Mouse (Mus musculus) urinary bladder, adult 18-20 months (tissue): ENCODE measurements around the gene Gch1.

Experiments used
- DNase-seq, 2 experiments: peaks; one replicate each; pipeline ENCODE4 v3.0.0; 2022; ENCODE audit warnings: low spot score in 2 of 2, mixed read lengths in 2 of 2

Gene Gch1

DNA sequence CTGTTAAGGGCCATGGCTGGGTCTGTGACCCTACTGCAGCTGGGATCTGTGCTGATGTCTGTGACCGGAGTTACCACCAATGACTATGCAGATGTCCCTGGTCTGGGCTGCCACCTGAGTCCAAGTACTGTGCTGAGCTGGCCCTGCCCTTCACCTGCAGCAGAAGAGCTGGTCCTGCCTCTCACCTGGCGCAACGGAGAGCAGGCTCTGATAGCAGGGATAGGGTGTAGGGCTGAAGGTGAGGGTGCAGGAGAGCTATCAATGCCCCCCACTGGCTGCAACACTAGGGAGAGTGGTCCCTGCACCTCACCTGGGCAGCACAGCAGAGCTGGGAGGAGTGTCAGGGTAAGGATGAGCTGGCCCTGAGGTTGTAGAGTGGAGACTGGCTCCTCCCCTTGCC is 17.4 kb upstream of the Gch1 start:
- no peak for DNase-seq

DNA sequence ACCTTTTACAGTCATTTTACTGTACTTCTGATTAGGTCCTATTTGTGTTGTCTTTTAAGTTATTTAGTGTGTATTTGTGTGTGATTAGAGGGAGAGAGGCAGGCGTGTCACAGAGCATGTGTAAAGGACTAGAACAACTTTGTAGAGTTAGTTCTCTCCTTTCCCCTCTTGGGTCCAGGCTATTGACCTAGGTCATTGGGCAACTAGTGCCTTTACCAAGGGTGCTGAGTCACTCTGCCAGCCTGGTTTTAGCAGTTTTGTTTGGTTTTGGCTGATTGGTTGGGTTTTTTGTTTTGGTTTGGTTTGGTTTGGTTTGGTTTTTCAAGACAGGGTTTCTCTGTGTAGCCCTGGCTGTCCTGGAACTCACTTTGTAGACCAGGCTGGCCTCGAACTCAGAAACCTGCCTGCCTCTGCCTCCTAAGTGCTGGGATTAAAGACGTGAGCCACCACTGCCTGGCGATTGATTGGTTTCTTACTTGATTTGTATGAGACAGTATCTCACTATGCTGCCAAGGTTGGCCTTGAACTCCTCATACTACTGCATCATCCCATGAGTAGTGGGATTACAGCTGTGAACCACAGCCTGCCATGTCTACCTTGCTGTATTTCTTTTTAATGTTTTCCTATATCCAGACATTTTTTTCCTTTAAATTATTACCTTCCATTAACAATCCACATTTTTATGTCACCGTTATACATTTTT is 16.2 kb upstream of the Gch1 start:
- no peak for DNase-seq

DNA sequence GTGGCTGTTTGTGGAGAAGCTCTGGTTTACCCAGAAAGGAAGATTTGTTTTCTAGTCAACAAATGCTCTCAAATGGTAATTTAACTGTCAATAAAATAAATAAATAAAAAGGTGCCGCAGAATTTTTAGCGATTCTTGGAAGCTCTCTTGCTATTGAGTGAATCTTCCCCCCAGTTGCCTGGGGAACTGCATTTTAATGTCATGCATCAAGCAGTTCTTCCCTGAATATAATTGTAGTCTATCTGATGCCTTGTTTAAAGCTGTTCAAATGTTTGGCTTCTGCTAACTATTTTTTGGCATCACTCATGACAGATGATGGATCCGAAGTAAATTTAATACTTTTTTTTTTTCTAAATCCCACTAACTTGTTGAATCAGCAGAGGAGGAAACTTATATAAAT is 8.1 kb upstream of the Gch1 start:
- DNase-seq: no peak

DNA sequence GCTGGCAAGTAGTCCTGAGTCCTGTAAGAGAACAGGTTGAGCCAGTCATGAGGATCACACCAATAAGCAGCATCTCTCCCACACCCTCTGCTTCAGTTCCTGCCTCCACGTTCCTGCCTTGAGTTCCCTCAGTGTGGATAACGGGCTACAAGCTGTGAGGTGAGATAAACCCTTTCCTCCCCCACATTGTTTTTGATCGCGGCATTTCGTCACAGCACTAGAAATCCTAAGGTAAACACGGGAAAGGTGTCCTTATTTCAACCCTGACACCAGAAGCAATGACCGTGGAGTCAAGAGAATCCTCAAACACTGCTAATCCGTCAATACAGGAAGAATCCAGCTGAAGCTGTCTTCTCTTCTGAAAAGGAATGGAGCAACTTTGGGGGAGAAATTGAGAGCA is 7.5 kb upstream of the Gch1 start:
- DNase-seq: no peak

DNA sequence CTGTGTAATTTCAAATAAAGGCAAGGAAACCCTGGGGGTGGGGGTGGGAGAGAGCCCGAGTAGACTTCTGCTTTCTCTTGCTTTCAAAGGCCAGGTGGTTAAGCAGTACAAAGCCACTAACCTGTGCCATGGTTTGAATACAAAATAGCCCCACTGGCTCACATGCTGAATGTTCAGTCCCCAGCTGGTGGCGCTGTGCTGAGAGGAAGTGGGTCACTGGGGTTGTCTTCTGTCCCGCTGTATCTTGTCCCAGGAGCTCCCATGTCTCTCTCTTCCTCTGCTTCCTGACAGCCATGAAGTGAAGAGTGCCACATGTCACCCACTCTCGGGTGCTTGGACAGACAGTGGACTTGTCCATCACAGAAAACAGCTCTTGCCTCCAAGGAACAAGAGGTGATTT is 4.9 kb upstream of the Gch1 start:
- no peak for DNase-seq

DNA sequence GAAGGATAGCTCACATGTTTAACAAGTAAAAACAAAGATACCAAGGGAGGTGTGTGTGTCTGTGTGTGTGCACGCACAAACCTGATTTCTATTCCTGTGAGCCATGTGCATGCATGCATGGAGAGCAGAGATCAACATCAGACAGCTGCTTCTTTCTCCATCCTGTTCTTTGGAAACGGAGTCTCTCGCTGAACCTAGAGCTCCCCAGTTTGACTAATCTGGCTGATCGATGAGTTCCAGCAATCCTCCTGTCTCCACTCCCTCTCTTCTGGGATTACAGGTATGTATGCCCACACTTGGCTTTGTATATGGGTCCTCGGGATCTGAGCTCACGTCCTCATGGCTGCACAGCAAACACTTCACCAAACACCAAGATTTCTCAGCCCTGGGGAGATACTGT is 4.3 kb upstream of the Gch1 start:
- no peak for DNase-seq

DNA sequence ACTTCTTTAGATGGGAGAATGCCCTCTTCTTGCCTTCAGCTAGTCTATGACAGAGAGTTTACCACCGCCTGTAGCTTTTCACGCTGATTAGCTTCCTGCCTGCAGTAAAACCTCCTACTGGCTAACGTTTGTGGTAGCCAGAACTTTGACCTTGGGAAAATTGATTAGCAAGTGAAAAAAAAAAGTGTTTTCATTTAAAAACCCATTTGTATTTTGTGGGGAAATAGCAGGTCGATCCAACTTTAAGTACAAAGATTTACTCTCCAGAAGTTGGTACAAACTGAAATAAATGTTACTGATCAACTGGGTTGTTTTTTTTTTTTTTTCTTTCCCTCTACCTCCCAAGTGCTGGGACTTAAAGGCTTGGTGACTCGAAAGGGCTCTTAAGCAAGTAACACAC is 2.6 kb upstream of the Gch1 start:
- no peak for DNase-seq

DNA sequence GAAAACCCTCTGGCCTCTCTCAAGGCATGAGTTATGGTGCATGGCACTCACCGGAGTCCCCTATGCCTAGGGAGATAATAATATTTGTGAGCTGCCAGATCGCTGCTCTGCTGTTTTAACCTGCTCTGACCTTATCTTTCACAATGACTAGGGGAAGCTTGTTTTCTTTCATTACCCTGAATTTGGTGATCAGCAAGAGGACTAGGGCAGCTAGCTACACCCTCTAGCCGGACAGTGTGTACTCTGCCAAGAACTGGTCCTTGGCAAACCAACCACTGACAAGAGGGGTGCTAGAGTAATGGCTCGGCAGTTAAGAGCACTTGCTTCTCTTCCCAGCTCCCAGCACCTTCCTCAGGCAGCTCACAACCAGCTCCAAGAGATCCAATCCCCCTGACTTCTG is 1.4 kb upstream of the Gch1 start:
- DNase-seq: no peak

DNA sequence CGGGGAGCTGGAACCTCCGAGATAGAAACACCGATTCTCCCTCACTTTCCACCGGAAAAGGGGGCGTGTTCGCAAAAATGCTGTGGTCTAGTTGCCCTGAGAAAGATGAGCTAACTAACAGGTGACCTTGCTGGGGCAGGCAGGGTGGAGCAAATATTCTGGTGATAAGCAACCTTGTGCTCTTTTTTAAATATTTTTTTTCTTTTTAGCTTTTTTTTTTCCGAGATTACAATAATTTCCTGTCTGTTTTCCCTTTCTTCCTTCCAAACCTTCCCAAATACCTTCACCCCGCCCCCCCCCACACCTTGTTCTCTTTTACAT is 382 bp upstream of the Gch1 start:
- DNase-seq: no peak

DNA sequence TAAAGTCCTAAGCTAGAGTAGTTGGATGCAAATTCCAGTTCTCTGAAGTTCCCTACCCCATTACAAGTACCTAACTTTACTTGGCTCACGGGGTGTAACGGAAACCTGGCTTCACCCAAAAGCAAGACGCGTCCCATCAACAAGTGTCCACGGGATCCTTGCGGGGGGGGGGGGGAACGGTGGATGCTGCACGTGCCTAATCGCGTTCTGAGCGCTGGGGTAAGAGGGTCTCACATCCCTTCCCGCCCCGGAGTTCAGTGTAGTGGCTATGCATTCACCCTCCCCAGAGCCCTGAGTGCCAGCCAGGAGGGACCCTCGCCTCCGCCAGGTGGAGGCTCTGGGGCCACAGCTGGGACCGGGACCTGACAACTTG is 752 bp downstream of the Gch1 start:
- no peak for DNase-seq

DNA sequence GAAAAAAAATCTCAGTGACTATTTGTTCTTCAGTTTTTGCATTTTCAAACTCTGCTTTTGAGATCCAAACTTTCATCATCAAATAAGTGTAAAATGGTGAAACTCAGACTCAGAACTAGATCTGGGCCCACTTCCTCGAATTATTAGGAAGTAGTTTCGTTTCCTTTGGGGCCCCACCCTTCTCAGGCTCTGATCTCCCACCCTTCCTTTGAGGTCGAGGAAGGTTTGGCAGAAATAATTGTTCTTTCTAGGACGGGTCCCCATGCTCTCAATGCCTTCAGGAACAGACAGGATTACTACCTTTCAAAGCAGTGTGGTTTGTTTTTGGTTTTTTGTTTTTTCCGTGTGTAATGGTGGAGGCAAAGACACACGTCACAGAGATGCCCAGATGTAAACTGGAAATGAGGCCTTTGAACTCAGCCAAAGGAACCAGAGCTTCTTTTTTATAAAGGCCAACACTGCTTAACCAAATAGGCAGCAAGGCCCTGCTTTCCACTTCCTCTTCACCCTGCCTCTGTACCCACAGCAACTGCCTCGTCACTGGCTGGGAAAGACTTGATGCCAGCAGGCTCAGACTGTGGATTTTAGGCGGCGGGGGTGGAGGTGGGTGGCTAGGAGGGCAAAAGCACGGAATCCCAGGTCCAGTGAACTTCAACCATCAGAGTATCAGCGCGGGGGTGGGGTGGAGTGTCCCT is 1.4 kb downstream of the Gch1 start:
- no peak for DNase-seq

DNA sequence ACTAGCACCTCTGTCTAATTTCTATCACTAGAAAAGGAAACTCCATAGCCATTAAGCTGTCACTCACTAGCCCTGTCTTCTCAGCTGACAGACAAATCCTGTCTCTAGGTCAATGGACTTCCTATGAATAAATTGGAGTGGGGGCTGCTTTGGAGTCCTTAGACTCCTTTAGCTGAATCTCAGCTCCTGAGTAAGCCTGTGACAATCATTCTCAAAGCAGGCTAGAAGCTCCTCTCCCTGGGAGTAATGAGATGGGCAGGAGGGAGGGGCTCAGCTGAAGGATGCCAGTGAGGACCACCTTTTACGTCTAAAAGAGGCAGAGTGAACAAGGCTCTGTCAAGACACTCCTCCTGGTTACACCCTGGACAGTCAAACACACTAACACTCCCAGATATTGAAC is 2.0 kb downstream of the Gch1 start:
- no peak for DNase-seq

DNA sequence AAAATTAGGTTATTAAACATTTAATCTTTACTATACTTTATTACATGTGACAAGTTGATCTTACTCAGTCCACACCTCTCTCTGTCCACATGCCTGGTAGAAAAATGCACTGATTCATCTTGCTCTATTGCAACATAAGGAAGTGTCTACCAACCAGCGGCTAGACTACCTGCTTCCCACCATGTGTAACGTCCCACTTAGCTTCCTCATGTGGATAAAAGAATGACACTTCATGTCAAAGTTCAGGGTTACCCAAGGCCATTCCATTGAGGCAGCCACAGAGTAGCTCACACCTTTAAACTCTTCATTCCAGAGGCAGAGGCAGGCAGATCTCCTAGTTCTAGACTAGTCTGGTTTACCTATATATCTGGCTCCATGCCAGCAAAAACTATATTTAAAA is 2.7 kb downstream of the Gch1 start:
- no peak for DNase-seq

DNA sequence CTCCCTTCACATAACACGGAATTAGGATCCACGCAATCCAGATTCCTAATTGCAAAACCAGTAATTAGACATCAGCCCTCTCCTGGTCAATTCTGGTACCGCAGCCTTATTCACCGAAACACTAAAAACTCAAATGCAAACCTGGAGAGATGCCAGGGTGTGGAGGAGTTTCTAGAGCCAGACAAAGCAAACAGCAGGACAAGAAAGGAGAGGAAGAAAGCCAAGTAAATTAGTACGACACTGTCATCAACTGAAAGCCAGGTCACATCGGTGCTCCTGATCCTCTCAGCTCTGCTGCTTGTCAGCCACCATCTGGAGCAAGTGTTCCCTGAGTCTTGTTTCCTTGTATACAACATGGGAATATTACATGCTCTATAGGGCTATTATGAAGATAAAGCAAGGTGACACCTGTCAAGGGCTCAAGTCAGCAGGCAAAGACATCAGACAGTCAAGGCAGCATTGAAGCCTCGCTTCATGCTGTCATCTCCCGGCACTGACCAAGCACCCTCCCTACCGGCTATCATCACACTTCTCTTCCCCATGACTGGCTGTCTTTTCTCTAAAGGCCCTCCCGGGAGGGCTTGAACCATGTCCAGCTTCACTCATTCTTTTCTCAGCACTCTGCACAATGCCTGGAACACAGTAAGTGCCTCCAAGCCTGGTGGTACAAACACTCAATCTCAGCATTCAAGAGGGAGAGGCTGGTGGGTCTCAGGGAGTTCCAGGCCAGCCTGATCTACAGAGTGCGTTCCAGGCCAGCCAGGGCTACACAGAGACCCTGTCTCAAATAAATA is 7.5 kb downstream of the Gch1 start:
- DNase-seq: peak in 1 of 2 experiments; percentile 31

DNA sequence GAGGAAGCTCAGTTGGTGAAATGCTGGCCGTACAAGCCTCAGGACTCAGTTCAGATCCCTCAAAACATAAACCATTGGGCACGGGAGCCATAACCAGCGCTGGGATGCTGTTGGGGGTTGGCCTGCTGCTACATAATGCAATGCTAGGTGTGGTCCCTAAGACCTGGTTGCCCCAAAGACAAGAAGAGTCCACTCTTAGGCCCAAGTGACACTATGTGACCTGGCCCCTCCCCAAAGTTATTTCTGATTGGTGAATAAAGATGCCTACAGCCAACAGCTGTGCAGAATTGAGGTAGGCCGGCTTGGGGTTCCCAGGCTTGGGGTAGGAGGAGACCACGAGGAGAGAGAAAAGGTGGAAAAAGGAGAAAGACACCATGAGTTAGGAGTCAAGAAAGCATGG is 10.4 kb downstream of the Gch1 start:
- no peak for DNase-seq

DNA sequence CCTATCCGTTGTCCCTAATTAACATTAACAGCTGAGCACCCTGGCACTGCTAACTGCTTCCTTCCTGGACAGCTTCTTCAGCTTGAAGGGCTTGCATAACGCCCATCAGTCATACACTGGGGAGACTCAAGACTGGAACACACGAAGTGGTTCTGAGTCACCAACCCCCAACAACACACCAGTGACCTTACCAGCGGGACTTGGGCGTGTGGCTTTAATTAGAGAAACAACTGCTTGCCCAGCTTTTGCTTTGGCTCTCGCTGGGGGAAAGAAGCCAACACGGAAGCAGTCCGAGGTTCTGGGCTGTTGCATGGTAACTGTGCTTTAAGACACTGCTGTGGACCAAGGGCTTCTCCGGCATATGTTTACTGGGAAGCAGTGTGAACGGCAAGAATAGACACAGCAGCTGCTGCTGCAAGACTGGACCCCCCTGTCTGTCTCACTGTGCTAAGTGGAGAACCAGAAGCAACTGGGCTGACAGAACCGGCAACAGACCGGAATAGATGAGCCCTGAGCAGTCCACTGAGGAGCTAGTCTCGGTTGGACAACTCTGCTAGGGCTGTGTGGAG is 11.3 kb downstream of the Gch1 start:
- peak; percentile 18 to 27 for DNase-seq

DNA sequence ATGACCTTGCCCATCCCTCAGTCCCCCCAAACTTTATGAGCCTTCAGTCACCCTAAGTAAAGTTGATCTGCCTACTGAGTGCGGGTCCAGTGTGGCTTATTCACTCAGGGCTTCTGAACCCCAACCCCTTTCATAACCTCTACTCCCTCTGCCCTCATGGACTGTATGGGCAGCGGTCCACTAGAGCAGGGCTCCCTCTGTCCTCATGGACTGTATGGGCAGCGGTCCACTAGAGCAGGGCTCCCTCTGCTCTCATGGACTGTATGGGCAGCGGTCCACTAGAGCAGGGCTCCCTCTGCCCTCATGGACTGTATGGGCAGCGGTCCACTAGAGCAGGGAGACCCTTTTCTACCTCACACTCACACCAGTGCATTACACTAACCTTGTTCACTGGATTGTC is 13.0 kb downstream of the Gch1 start:
- DNase-seq: no peak

DNA sequence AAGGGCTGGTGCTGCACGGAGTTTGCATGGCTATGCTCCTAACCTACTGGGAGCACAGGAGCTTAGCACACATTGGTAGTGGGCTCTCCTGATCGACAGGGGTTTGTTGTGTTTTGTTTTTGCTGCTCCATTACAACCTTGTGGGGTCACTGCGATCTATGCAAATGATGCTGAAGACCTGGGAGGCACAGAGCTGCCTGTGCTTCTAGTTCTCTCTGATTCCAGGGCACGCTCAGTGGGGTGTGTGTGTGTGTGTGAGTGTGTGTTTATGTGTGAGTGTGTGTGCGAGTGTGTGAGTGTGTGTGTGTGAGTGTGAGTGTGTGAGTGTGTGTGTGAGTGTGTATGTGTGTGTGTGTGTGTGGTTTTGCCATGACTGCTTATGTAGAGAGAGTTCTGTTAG is 14.1 kb downstream of the Gch1 start:
- no peak for DNase-seq

DNA sequence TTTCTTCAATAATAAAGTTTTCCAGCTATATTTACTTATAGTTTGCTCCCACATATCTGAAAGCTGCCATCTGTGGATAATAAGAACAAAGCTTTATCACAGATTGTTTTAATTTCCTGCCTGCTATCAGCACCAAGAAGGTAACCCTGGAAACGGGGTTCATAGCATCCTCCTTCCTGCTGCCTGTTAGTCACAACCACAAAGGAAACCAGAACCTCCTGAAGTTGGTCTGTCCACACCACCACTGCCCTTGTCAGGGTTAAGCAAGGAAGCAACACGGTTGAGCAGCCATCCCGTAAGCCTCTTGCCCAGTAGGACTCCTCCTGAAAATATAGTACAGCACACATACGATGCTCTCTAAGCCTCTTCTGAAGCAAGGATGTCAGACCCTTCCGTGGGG is 17.1 kb downstream of the Gch1 start:
- DNase-seq: no peak

DNA sequence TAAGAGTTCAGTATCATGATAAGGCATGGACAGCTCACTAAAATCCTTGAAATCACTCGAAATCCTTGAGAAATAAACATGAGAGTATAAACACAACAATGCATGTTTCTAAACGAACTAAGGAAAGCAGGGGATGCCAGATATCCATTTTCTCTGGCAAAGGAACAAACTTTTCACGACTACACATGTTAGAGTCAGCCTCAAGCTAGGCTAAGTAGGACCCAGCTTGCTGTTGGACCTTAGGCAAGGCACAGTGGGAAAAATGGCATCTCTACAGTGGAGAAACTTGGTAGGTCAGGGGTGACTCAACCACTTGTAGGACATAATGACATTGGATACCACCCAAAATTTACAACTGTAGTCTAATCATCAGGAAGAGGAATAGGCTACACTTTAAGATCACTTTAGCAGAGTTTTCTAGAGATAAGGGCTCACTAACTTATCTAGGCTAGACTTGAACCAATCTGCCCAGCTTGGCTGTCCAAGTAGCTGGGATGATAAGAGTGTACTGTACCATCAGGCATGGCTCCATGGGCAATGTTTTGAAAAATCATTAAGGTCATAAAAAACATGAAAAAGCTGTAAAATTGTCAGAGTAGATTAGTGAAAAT is 18.6 kb downstream of the Gch1 start:
- DNase-seq: no peak

DNA sequence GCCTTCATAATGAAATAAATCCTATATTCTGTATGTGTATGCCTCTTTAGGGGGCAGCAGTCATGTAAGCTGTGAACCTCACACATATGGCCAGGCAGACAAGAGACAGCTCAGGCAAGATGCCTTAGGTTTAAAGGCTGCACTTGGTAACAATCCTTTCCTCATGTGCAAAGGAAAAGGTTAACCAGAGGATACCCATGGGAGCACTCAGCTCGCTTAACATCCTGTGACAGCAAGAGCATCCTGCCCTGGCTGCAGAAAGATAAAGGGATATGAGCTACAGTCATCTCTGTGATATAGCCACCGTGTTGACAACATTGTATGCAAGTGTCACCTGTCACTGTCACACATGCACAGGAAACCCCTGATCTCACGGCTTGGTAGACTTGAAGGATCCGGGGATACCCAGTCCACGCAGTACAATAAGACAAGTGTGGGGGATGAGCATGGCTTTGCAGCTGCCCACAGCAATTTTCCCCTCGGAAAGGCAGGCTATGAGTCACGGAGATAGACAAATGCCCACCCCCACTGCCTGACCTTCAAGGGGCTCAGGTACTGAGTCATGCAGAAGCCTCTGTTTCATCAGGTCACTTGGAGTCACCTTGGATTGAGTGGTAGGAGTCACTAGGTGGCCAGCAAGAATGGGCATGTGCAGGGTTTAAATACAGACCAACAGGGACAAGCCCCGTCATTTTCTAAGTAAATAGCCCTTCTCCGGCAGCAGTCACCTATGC is 19.4 kb downstream of the Gch1 start:
- no peak for DNase-seq

DNA sequence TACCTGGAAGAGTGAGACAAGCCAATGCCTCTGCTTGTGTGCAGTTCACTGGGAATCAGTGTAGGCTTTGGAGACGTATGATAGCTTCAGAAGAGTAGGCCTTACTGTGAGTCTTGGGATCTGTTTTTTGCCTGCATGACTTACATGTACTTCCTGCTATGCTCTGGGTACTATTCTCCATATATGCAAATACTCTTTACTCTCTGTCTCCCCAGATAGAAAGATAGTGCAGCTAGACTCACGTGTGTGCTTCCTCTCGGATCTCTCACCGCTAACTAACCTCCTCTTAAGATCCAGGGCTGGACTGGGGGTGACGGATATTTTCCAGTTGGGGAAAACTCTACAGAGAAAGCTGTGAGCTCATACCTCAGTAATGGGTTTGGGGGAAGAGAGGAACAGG is 23.5 kb downstream of the Gch1 start:
- no peak for DNase-seq
